Mouse (Mus musculus) adrenal gland, postnatal 14 days (tissue): ENCODE data around the gene Anxa4. TPM values are rescaled to one million over a fixed set of nuclear protein-coding genes. Genes with fewer than 3 reads are reported as not detected.

ENCODE experiments used
- DNase-seq: peaks from one replicate; pipeline ENCODE4 v3.0.0; 2021; ENCODE audit warnings: mixed read lengths
- total RNA-seq: library from RNA; stranded (reverse); gene quantifications from 2 replicates; pipeline ENCODE4 v1.2.3, GENCODE M21; 2021

The Anxa4 gene
- total RNA-seq, 1 experiment from 2014 or later, result 55.5 TPM

DNA sequence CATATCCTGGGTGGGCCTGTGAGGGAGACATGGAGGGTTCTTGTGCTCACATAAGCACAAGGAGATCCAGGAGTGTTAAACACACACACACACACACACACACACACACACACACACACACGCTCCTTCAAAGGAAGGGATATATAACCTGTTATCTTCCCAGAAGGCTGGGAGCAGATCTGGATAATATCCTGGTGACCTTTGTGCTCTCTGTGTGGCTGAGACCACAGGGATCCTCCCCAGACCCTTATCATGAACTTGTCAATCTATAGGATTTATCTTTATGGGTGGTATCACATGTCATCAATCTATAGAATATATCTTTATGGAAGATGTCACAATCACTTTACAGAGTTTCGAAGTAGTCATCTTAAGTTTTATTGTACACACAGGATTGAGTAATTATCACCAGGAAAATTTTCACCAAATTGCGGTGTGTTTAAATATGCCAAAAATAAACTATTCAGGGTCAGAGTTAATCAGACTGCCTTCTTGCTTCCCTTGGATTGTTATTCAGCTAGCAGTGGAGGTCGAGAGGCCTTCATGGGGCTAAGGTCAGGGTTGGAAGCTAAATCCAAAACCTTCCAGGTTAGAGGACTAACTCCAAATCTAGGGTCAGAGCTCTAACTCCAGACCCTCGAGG, 40.4 kb downstream of the Anxa4 start:
- DNase-seq, result no peak

DNA sequence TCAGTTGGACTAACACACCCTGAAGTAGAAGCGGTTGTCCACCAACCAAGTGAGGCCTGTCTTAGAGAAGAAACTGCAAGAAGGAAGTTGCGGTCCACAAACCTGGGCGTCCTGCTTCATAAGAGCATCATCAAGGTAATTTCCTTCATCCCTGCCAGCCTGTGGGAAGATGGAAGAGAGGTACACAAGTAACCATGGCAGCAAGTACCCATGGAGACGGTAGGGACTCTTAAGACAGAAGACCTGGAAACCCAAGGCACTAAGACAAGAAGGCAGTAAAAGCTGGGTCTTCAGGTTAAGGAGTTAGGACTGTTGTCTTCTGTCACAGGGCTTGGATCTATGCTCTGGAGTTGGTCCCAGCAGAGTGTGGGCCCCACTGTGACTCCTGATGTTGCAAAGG, 42.4 kb downstream of the Anxa4 start:
- DNase-seq, result no peak

DNA sequence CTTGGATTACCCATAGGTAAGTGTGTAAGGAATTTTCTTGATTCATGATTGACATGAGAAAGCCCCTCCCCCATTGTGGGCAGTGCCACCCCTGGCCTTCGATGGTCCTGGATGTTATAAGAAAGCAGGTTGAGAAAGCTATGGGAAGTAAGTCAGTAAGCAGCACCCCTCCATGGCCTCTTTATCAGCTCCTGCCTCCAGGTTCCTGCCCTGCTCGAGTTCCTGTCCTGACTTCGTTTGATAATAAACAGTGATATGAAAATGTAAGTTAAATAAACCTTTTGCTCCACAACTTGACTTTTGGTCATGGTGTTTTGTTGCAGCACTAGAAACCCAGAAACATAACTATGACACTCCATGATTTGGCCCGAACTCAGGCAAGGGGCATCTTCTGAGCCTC, 43.6 kb downstream of the Anxa4 start:
- no peak for DNase-seq

DNA sequence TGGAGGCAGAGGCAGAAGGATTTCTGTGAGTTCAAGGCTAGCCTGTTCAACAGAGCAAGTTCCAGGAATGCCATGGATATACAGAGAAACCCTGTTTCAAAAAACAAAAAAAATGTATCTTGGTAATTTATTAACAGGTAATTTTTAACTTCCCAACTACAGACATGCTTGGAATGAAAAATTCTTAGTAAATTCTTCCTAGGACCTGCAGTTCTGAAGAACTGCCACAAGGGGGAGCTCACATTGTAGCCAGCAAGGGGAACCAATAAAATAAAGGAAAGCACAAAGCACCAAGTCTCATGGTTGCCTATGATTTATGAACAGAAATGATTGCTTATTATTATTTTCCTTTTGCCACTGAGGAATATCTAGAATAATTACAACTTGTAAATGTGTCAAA, 46.2 kb downstream of the Anxa4 start:
- peak; percentile 71 for DNase-seq

DNA sequence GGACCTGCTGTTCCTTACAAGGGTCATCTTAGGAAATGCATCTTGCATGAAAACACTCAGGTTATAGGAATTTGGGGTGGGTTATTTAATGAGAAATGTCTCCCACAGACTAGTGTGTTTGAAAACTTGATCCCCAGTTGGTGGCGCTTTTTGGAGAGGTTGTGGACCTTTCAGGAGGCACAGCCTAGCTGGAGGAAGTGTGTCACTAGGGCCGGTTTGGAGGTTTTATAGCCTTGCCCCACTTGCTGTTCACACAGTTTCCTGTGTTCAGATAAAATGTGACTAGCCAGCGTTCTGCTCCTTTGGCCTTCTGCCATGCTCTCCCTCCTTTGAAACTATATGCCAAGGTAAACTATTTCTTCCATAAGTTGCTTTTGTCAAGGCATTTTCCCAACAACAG, 52.7 kb downstream of the Anxa4 start:
- peak; percentile 21 for DNase-seq

DNA sequence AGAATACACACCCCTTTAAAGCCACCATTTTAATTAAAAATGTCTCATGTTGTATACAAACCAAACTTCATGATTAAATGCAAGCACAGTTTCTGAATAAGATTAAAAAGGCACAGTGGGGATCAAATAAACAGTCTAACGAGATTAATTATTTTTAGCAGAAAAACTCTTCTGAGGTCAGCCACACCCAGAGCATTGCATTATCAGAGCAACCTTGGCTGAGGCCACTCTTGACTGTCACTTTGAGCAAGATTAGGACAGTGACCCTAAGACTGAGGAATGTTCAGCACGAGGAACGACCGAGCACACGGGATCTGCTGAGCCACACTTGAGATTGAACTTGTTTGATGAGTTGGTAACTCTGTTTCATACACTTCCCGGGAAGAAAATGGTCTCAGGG, 56.6 kb downstream of the Anxa4 start:
- DNase-seq, result peak; percentile 47

DNA sequence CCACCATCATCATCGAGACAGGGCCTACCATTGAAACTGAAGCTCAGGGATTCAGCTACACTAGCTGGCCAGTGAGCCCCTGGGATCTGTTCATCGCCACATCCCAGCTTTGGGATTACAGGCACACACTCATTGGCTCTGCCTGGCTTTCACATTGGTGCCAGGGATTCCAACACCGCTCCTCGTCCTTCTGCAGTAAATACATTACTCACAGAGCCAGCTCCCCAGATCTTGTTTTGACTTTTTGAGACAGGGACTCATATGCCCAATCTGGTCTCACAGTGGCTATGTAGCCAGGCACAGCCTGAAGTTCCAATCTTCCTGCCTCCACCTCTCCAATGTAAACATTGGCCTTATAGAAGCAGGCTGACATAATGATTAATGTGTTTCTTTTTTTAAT, 57.1 kb downstream of the Anxa4 start:
- DNase-seq, result peak; percentile 37

DNA sequence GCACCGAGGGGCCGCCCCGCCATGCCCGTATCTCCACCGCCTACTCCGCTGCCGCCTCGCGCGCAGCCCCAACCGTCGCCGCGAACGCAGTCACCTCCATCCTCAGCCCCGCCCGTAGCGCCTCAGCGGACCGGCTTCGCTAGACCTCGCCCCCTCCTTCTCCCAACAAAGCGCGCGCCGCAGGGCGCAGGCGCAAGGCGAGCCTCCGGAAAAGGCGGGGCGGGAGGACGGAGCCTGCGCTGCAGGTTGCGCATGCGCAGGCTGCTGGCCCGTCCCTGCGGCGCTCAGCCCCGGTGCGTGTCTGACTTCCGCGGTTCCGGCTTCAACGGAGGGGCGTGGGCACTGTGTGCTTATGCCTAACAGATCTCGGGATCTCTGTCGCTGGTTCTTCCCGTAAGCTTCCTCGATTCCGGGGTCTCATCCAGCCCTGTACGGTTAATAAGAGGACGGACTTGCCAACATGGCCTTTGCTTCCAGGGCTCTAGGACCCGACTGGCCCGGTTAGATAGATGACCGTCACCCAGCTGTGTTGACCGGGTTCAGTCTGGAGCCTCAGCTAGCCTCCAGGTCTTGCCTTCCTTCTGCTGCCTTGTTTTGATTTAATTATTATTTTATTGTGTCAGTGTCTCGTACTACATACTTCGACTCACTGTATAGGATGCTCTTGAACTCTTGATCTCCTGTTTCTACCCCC, 60.1 kb downstream of the Anxa4 start, which contains the start of gene Gmcl1:
Gene Gmcl1, minus strand, starts transcription at position 201 of the 694 bp plus-strand sequence.
- DNase-seq, result peak; percentile 97

DNA sequence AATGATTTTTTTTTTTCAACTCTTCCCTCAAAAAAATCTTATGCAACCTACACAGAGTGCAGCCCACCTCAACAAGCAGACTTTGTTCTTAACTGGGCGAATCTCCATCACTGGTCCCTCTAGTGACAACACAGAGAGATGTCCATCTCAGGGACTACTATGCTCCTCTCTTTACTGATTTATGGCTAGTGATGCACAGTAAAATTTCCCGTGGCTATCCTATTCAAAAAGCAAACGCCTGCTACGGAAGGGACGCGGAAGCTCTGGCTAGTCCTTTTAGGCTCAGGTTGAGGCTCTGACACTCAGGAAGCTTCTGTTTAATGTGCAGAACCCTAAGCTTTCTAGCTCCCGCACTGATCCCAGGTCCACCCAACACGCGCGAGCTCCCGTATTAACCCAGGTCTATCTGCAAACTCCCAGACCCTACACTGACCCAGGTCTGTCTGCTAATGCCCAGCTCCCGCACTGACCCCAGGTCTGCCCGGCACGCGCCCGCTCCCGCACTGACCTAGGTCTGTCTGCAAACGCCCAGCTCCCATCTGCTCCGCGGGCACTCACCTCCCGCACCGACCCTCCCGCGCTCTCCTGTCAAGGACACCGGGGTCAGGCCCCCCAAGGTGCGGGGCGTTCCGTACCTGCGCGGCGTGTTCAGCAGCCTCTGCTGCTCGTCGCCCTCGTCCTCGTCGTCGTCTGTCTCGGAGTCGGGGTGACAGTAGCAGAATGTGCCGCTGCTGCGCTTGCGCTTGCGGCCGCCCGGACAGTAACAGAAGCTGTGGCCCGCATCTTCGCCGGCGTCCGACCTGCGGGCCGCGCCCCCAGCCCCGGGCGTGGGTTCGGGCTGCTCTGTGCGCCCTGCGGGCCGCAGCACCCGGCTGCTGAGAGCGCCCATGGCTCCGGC, 60.9 kb downstream of the Anxa4 start:
- DNase-seq, result no peak

DNA sequence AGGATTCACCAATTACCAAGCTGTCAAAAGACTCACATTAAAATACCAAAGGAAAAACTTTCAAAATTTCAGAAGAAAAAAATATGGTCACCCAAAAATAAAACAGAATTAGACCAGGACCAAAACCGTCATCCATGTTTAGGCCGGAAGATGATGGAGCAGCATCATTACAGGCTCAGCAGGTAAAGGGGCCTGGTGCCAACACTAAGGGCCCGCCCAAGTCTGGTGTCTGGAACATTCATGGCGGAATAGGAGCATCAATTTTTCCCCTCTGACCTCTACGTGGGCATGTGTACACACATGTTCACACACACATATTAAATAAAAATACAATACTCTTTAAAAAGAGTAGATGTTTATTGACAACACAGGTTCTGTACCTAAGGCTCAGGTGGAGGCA, 64.7 kb downstream of the Anxa4 start:
- DNase-seq, result no peak

DNA sequence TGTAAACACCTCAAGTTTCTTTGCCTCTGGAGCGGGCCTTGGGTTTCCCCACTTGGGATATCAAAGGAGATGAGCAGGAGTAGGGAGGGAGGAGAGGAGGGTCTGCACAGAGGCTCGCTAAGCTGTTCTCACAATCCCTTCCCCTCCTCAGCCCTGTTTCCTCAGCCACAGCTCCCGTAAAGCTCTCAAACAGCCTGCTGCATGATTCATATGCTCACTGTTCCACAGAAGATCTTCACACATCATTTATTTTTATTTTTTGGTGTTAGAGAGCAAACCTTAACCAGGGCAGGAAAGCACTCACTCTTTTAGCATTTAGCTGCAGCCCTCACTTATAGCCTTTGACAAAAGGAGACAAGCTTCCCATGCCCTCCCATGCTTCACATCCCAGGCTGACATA, 71.4 kb downstream of the Anxa4 start:
- no peak for DNase-seq

DNA sequence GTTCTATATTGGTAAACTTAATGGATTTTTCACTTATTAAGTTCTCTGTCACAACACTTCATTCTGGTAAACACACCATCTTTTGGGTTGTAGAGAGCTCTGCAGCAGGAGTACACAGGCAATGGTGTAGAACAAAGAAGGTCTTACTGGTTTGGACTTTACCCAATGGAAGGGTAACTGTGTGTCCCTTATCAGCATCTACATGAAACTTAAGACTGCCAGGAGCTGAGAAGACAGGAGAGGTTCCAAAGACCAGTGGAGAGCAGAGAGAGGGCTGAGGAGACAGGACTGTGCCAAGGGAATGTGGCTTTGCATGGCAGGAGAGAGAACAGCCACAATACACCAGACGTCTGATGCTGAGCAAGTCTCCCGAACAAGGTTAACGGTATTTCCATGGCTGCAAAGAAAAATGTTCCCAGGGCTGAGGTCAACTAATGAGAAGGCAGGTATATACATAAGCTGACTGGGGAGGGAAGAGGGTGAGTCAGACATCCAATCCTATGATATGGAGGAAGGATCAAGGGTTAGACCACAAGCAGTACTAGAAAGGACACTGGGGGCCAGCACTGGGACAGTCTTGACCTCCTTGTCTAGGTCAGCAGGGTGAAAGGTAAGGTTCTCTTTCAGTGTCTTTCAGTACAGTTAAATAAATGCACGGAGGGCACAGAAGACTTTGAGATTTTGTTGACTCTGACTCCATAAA, 85.2 kb downstream of the Anxa4 start:
- DNase-seq, result no peak

DNA sequence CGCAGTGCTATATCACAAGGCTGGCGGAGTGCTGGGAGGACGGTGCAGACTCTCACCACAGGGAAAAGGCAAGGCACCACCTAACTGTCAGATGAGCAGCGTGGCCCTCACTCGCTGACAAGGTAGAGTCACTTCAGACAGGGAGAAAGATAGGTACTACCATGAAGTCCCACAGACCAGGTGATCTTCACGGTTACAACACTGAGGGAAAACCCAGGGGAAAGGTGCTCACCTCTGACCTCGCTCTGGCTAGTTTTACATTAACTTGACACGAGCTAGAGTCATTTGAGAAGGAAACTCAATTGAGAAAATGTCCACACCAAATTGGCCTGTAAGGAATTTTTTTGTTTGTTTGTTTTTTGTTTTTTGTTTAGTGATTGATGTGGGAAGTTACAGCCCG, 90.8 kb downstream of the Anxa4 start:
- no peak for DNase-seq

DNA sequence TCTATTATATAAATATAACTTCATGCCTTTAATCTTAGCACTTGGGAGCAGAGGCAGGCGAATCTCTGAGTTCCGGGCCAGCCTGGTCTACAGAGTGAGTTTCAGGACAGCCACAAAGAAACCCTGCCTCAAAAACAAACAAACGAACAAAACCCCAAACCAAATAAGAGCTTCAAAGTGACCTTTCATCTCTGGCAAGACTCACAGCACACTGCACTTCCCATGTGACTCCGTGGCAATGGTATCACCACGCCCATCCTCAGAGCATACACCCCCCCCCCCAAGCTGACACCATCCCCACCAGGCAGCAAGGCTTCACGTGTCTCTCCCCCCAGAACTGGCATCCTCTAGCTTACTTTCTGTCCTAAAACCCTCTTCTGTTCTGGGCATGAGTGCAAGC, 95.5 kb downstream of the Anxa4 start:
- DNase-seq, result no peak

DNA sequence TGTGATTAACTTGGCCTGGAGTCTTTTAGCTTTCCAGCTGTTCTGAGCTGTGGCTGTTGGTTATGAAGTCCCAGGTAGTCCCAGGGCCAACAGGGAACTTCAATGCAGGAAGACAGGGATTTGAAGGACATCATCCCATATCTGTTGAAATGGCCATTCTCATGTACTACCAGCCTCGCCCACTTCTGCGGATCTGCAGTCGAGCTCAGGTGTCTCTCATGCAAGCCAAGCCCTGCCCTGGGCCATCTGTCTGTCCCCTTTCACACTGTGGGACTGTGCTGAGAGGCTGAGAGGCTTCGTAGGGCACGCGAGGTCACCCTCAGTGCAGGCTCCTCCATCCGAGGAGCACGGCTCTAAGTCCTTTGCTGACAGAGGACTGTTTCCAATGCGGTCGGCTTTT, 97.2 kb downstream of the Anxa4 start:
- DNase-seq, result no peak

DNA sequence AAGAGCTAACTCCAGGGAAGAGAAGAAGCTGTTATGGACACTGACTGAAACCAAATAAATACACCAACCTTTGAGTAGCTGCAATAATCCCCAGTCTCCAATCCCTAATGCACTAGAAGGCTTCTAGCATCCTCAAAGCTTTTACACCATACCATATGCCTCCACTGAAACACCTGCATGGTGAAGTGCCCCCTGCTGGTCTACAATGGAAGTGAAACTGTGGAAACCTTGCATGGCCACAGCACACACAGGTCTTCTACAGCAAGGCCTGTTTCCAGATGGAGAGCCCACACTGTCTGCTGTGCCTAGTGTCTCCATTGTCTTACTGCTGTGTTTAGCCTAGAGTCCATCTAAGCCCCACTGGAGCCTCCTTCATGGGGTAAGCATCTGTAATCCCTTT, 98.9 kb downstream of the Anxa4 start:
- DNase-seq, result peak; percentile 79

DNA sequence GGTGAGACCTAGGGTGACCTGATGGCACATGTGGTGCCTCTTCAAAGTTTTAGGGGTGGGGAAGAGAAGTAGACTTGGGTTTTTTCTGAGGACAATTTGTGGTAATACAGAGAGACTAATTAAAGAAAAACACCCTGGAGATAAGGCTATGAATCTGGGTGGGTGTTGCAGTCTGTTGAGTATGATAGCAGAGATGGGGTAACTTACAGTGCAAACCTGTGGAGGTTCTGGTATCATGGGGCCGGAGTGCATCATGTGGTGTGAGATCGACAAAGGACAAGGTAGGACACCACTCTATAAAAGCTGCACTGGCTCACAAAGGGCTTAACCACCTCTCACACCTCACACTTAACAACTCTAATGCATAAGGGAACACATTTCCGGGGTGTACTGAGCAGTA, 103.7 kb downstream of the Anxa4 start:
- DNase-seq, result no peak

DNA sequence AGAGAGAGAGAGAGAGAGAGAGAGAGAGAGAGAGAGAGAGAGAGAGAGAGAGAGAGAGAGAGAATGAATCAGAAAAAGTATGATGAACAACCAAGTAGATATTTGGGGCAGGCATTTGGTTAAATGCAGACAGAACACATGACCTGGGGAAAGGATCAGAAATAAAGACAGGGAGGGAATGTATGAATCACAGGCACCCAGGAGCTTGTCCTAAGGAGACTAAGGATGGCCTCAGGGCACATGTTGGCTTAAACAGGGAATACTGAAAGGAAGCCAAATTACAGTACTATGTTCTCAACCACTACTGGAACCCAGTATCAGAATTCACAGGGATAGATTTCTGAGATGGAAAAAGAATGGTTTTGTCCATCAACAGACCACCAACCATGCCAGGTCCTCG, 106.4 kb downstream of the Anxa4 start:
- DNase-seq, result no peak
